Mouse (Mus musculus): ENCODE measurements around the gene Slc27a3.

The Slc27a3 gene

GRCm38 (mm10) chr3:90391004-90391403, 1.3 kb upstream of the Slc27a3 start:
- no peak for DNase-seq (ENCODE audit: low spot score in 2 of 2)

- DNase-seq (ENCODE audit: low spot score in 2 of 2): no peak
Observed at GRCm38 (mm10) chr3:90388726-90389510, 820 bp downstream of the Slc27a3 start.

DNA sequence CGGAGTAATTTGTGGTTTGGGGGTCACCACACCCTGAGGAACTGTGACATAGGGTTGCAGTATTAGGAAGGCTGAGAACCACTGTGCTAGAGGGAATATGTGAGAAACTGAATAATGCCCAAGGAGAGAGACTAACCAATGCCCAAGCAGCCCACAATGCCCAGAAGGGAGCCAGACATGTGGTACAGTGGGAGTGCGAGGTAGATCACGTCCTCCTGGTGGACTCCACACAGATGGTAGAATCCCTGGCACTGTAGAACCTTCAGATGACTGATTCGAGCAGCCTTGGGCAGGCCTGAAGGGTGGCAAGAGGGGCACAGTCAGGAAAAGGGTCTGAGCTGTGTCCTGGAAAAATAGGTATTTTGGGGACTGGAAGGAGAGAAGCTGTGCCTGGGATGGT, 1.5 kb downstream of the Slc27a3 start:
- DNase-seq (ENCODE audit: low spot score in 2 of 2): no peak

DNA sequence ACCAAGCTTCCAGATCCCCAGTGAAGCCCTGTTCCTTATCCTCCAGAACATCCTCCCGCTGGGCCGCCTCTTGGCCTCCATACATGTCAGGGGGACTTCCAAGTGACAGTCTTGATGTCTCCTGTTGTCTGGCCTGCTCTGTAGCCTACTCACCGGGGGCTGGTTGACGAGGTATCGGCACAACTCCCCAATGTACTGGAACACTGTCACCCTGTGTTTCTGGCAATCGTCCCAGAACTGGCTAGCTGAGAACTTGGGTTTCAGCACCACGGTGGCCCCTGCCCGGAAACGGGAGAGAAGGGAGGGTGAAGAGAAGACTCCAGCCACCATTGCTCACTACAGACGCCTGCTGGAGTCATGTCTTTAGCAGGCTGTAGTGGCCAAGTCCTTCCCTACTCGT, 2.3 kb downstream of the Slc27a3 start:
- DNase-seq (ENCODE audit: low spot score in 2 of 2): peak in 1 of 2 experiments; percentile 46

- no peak for DNase-seq (ENCODE audit: low spot score in 2 of 2)
Observed at GRCm38 (mm10) chr3:90386817-90387216, 2.9 kb downstream of the Slc27a3 start.

DNA sequence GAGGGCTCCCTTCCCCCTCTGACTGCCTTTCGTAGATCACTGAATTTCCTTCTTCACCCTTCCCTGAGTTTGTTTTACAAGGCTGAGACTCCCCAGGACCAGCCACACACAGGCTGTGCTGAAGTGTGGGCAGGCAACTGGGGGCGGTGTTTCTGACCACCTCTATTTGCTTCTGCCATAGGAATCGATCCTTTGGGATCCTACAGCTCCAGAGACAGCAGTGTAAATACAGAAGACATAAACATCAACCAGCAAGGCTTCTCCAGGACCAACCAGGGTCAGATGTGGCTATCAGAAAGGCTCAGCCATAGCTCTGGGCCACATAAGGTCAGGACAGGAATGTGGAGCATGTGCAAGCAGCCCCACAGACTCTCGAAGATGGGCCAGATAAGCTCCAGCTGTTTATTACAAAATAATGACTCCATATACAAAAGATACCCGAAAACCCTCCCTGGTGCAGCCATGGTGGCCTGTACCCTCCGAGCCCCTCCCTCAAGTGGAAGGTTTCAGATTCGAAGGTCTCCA, 4.8 kb downstream of the Slc27a3 start:
- no peak for DNase-seq (ENCODE audit: low spot score in 2 of 2)

- no peak for DNase-seq (ENCODE audit: low spot score in 2 of 2)
Observed at GRCm38 (mm10) chr3:90383690-90384089, 6.0 kb downstream of the Slc27a3 start.

- no peak for DNase-seq (ENCODE audit: low spot score in 2 of 2)
Observed at GRCm38 (mm10) chr3:90381727-90382126, 8.0 kb downstream of the Slc27a3 start.

GRCm38 (mm10) chr3:90378496-90378895, 11.2 kb downstream of the Slc27a3 start:
- no peak for DNase-seq (ENCODE audit: low spot score in 2 of 2)

- no peak for DNase-seq (ENCODE audit: low spot score in 2 of 2)
Observed at GRCm38 (mm10) chr3:90376247-90376585, 13.5 kb downstream of the Slc27a3 start.

DNA sequence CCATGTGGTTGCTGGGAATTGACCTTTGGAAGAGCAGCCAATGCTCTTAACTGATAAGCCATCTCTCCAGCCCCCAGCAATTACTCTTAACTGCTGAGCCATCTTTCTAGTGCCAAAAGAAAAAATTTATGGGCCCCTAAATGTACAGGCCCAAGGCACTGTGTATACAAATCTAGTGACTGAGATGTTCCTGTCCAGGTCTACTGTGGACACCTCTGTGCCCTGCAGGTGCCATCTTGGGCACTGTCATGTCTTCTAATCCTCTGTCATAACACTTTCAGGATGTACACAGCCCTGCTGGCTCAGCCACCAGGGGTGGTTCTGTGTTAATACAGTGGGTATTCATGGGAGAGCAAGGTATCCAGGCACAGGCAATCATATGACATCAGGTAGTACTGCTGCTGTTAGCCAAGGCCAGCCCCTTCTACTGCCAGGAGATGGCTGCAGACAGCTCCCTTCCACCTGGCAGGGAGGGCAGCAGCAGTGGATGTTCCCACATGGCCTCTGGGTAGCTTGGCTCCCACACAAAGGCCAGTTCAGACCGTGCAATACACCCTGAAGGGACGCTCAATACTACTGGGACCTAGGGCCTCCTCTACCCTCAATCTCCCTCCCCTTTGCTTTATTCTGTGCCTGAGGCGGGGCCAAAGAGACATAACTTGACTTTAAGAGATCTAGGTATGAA, 14.0 kb downstream of the Slc27a3 start:
- no peak for DNase-seq (ENCODE audit: low spot score in 2 of 2)

- DNase-seq (ENCODE audit: low spot score in 2 of 2): no peak
Observed at GRCm38 (mm10) chr3:90374368-90374767, 15.4 kb downstream of the Slc27a3 start.

DNA sequence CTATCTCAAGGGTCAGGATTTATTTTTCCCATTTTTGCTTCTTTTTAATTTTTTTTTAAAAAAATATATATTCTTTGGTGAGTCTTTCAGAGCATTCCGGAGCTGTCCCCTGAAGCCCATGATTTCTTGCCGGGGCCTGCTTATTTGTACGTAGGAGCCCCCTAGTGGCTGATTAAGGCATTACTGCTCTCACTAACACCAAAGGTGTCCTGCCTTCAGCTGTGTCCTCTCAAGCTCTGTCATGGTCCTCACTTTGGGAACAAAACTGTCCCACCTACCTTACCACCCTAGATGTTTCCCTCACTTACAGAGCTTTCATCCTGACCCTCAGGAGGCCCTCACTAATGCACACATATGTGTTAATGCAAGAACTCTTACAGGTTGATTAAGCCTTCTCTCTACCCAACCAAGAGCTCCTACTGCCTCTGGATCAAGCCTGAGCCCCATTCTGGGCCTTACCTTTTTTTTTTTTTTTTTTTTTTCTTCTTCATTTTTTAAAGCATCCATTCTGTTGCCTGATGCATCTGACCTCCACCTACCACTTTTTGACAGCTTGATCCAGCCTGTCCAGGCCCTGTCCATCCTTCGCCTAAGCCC, 16.2 kb downstream of the Slc27a3 start:
- DNase-seq (ENCODE audit: low spot score in 2 of 2): peak; percentile 88 to 93

- no peak for DNase-seq (ENCODE audit: low spot score in 2 of 2)
Observed at GRCm38 (mm10) chr3:90372817-90373216, 16.9 kb downstream of the Slc27a3 start.

GRCm38 (mm10) chr3:90371857-90372256, 17.9 kb downstream of the Slc27a3 start:
- DNase-seq (ENCODE audit: low spot score in 2 of 2): no peak

GRCm38 (mm10) chr3:90369041-90369440, 20.7 kb downstream of the Slc27a3 start:
- DNase-seq (ENCODE audit: low spot score in 2 of 2): peak; percentile 39 to 53

- DNase-seq (ENCODE audit: low spot score in 2 of 2): no peak
Observed at GRCm38 (mm10) chr3:90367001-90367632, 22.6 kb downstream of the Slc27a3 start.

GRCm38 (mm10) chr3:90362346-90362745, 27.4 kb downstream of the Slc27a3 start:
- no peak for DNase-seq (ENCODE audit: low spot score in 2 of 2)

- DNase-seq (ENCODE audit: low spot score in 2 of 2): no peak
Observed at GRCm38 (mm10) chr3:90361476-90361875, 28.3 kb downstream of the Slc27a3 start.

GRCm38 (mm10) chr3:90359230-90359629, 30.5 kb downstream of the Slc27a3 start:
- no peak for DNase-seq (ENCODE audit: low spot score in 2 of 2)

GRCm38 (mm10) chr3:90357959-90358358, 31.8 kb downstream of the Slc27a3 start:
- no peak for DNase-seq (ENCODE audit: low spot score in 2 of 2)

- no peak for DNase-seq (ENCODE audit: low spot score in 2 of 2)
Observed at GRCm38 (mm10) chr3:90347847-90348246, 41.9 kb downstream of the Slc27a3 start.

Measured in right cerebral cortex, adult 2 months (tissue).